Mouse (Mus musculus): ENCODE measurements at regions not wholly inside any gene's neighbourhood (a gene's known extent, or its start where the extent isn't known, plus 50 kb on each side); places are given as distances from the start of the nearest gene placed in this dataset.
A peak's percentile ranks its signal among the peaks of the same experiment; 100 is the strongest.

DNA sequence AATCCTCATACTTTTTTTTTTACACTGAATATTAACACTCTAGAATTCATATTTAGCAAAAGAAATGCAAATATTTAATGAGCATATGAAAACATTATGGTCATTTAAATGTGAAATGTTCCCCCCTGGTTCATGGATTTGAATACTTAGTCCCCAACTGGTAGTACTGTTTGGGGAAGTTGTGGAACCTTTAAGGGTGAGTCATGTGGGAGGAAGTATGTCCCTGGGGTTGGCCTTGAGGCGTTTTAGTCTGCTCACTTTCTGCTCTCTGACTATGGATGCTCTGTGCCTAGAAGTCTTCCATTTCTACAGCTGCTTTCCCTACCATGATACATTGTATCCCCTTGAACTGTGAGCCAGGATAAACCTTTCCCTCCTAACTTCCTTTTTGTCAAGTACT lies 106.1 kb upstream of the Gm6657 start:
- H3K27me3 ChIP-seq (ENCODE audit: control insufficient read depth, insufficient read depth, low read length) = no peaks in the 10 kb centered on the region
- no peak overlapping the region for H3K4me3 ChIP-seq (replicated peaks; ENCODE audit: low read depth, low read length)
- ATAC-seq (ENCODE audit: low FRiP score, low TSS enrichment) = no peak
- no peak overlapping the region for H3K27ac ChIP-seq (replicated peaks; ENCODE audit: low read depth, low read length)
- no peaks in the 10 kb centered on the region for H3K9me3 ChIP-seq (ENCODE audit: control insufficient read depth, low read length)
- no peaks in the 10 kb centered on the region for H3K4me1 ChIP-seq (ENCODE audit: control insufficient read depth, insufficient read depth, low read length)
- DNase-seq = no peak
- H3K4me2 ChIP-seq (ENCODE audit: low read length) = no peak overlapping the region
- H3K36me3 ChIP-seq (ENCODE audit: control insufficient read depth, insufficient read depth, low read length) = no peaks in the 10 kb centered on the region
- 66% methylated on average over 1 of the region's 1 CpGs for WGBS
- no peak overlapping the region for H3K9ac ChIP-seq (replicated peaks; ENCODE audit: low read length)

DNA sequence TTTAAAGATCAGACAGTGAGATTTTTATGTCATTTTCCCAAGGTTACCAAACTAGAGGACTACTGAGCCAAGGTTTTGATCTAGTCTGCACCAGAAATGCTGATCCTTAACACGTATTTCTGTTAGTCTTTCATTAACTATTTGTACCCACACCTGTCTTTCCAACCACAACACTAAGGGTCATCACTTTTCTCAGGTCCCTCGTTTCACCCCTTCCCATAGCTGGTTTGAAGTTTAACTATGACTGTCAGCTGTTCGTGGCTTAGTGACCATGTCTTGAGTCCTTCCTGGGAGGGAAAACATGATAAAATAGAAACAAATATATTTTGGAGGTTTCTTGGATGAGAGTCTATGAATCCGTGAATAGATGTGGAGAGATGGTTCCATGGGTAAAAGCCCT lies 99.6 kb upstream of the Gm6657 start:
- no peak for ATAC-seq (ENCODE audit: low FRiP score, low TSS enrichment)
- no peak overlapping the region for H3K4me2 ChIP-seq (ENCODE audit: low read length)
- H3K9me3 ChIP-seq (ENCODE audit: control insufficient read depth, low read length) = no peaks in the 10 kb centered on the region
- no peak overlapping the region for H3K4me3 ChIP-seq (replicated peaks; ENCODE audit: low read depth, low read length)
- 88% methylated on average over 4 of the region's 4 CpGs for WGBS
- DNase-seq = no peak
- H3K36me3 ChIP-seq (ENCODE audit: control insufficient read depth, insufficient read depth, low read length) = no peaks in the 10 kb centered on the region
- H3K27me3 ChIP-seq (ENCODE audit: control insufficient read depth, insufficient read depth, low read length) = no peaks in the 10 kb centered on the region
- 0 out of 2 replicates have a peak, but pooled peaks cover 2% of the 10 kb centered on the region for H3K4me1 ChIP-seq (ENCODE audit: control insufficient read depth, insufficient read depth, low read length)
- no peak overlapping the region for H3K27ac ChIP-seq (replicated peaks; ENCODE audit: low read depth, low read length)
- H3K9ac ChIP-seq (replicated peaks; ENCODE audit: low read length) = no peak overlapping the region

DNA sequence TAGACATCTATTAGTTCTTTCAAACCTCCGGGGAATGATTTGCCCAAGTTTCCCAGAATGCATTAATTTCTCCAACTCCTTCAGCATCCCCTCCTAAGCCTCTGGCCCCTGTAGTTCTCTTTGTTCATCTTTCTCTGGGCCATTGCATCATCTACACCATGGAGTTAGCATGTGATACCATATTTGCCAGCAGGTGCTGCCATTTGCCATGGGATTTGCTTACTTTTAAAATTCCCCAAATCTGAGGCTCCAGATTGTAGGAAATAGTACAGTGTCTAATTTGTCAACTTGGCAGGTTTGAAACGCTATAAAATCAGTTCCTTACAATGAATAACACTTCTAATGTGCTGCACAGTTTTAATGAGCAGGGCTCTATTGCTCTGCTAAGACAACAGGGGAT lies 98.7 kb upstream of the Gm6657 start:
- Histone ChIP-seq H3K27me3 (ENCODE audit: control insufficient read depth, insufficient read depth, low read length) (no peaks in the 10 kb centered on the region), H3K9ac (replicated peaks; ENCODE audit: low read length) (no peak overlapping the region), H3K4me2 (ENCODE audit: low read length) (no peak overlapping the region), H3K4me1 (ENCODE audit: control insufficient read depth, insufficient read depth, low read length) (0 out of 2 replicates have a peak, but pooled peaks cover 7% of the 10 kb centered on the region), H3K36me3 (ENCODE audit: control insufficient read depth, insufficient read depth, low read length) (no peaks in the 10 kb centered on the region), H3K27ac (replicated peaks; ENCODE audit: low read depth, low read length) (no peak overlapping the region), H3K4me3 (replicated peaks; ENCODE audit: low read depth, low read length) (no peak overlapping the region), H3K9me3 (ENCODE audit: control insufficient read depth, low read length) (no peaks in the 10 kb centered on the region)
- WGBS = 79% methylated on average over 2 of the region's 2 CpGs
- ATAC-seq (ENCODE audit: low FRiP score, low TSS enrichment) (no peak), DNase-seq (peak; percentile 38)

DNA sequence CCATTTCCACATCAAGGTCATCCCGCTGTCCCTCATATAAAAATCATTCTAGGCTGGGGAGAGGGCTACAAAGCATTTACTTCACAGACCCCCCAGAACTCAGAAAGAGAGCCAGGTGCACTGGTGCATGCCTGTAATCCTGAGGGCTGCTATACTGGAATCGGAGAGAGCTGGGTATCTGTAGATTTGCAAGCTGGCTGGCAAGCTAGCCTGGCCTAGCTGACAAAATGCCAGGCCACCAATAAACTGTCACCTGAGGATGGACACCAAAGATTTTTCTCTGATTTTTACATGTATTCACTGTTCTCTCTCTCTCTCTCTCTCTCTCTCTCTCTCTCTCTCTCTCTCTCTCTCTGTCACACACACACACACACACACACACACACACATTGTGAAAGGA lies 98.1 kb upstream of the Gm6657 start:
- 81% methylated on average over 2 of the region's 2 CpGs for WGBS
- DNase-seq (no peak), ATAC-seq (ENCODE audit: low FRiP score, low TSS enrichment) (no peak)
- Histone ChIP-seq H3K27ac (replicated peaks; ENCODE audit: low read depth, low read length) (no peak overlapping the region), H3K4me1 (ENCODE audit: control insufficient read depth, insufficient read depth, low read length) (0 out of 2 replicates have a peak, but pooled peaks cover 7% of the 10 kb centered on the region), H3K27me3 (ENCODE audit: control insufficient read depth, insufficient read depth, low read length) (no peaks in the 10 kb centered on the region), H3K36me3 (ENCODE audit: control insufficient read depth, insufficient read depth, low read length) (no peaks in the 10 kb centered on the region), H3K9me3 (ENCODE audit: control insufficient read depth, low read length) (no peaks in the 10 kb centered on the region), H3K4me2 (ENCODE audit: low read length) (no peak overlapping the region), H3K9ac (replicated peaks; ENCODE audit: low read length) (no peak overlapping the region), H3K4me3 (replicated peaks; ENCODE audit: low read depth, low read length) (no peak overlapping the region)

DNA sequence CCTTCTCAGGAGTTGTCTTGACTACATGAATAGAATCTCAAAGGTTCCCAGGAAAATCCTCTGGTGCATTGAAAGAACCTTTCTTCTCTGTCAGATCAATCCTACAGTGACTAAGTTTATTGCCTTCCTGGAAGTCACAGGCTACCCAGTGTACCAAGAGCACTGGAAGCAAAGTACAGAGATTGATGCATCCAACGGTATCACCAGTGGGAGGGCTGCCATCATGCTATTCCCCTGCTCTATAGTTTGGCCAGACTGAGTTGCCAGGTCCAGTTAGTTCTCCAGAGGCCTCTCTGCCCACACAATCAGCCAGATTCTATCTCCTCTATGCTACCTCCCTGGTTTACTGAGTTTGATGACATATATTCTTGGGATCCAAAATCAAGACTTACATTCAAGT lies 96.9 kb upstream of the Gm6657 start:
- Histone ChIP-seq H3K27ac (replicated peaks; ENCODE audit: low read depth, low read length) (no peak overlapping the region), H3K4me2 (ENCODE audit: low read length) (no peak overlapping the region), H3K9ac (replicated peaks; ENCODE audit: low read length) (no peak overlapping the region), H3K27me3 (ENCODE audit: control insufficient read depth, insufficient read depth, low read length) (no peaks in the 10 kb centered on the region), H3K4me1 (ENCODE audit: control insufficient read depth, insufficient read depth, low read length) (0 out of 2 replicates have a peak, but pooled peaks cover 7% of the 10 kb centered on the region), H3K9me3 (ENCODE audit: control insufficient read depth, low read length) (no peaks in the 10 kb centered on the region), H3K4me3 (replicated peaks; ENCODE audit: low read depth, low read length) (no peak overlapping the region), H3K36me3 (ENCODE audit: control insufficient read depth, insufficient read depth, low read length) (no peaks in the 10 kb centered on the region)
- no peak for DNase-seq
- no peak for ATAC-seq (ENCODE audit: low FRiP score, low TSS enrichment)
- 52% methylated on average over 1 of the region's 1 CpGs for WGBS

DNA sequence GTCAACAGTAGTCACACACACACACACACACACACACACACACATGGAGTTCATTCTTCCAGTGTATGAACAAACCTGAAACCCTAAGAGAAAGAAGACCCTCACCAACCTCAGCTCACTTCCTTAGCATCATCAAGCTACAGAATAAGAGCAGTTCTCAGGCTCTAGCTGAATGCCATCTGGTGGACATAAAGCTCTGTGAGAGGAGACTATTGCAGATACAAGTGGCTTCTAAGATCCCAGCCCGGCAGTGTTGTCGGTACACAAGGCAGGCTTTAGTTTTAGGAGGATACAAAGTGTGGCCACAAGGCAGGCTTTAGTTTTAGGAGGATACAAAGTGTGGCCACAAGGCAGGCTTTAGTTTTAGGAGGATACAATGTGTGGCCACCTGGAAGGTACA lies 96.3 kb upstream of the Gm6657 start:
- Histone ChIP-seq H3K9ac (replicated peaks; ENCODE audit: low read length) (no peak overlapping the region), H3K9me3 (ENCODE audit: control insufficient read depth, low read length) (no peaks in the 10 kb centered on the region), H3K36me3 (ENCODE audit: control insufficient read depth, insufficient read depth, low read length) (no peaks in the 10 kb centered on the region), H3K27me3 (ENCODE audit: control insufficient read depth, insufficient read depth, low read length) (no peaks in the 10 kb centered on the region), H3K4me1 (ENCODE audit: control insufficient read depth, insufficient read depth, low read length) (0 out of 2 replicates have a peak, but pooled peaks cover 7% of the 10 kb centered on the region), H3K4me3 (replicated peaks; ENCODE audit: low read depth, low read length) (no peak overlapping the region), H3K27ac (replicated peaks; ENCODE audit: low read depth, low read length) (no peak overlapping the region), H3K4me2 (ENCODE audit: low read length) (no peak overlapping the region)
- DNase-seq (no peak), ATAC-seq (ENCODE audit: low FRiP score, low TSS enrichment) (no peak)
- 84% methylated on average over 2 of the region's 2 CpGs for WGBS

DNA sequence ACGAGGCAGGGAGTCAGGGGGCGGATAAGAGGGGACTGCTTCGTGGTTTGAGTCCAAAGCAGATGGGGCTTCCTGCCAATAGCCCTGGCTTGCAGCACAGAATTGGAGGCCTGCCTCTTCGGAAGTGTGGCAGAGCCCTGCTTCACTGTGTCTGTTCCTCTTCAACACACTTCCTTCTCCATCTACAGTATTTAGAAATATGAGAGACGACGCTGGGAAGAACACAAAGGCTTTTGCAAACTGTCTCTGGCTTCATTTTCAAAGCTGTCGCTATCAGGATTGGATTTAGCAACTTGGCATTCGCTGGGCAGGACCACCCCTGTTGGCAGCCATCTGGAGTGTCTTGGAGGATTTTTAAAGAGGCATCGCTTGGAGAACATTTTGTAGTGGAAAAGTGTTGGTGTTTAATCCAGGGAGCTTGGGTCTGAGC lies 95.3 kb upstream of the Gm6657 start:
- 0 out of 2 replicates have a peak, but pooled peaks cover 7% of the 10 kb centered on the region for H3K4me1 ChIP-seq (ENCODE audit: control insufficient read depth, insufficient read depth, low read length)
- no peak overlapping the region for H3K9ac ChIP-seq (replicated peaks; ENCODE audit: low read length)
- H3K27me3 ChIP-seq (ENCODE audit: control insufficient read depth, insufficient read depth, low read length) = no peaks in the 10 kb centered on the region
- no peak for ATAC-seq (ENCODE audit: low FRiP score, low TSS enrichment)
- H3K4me3 ChIP-seq (replicated peaks; ENCODE audit: low read depth, low read length) = no peak overlapping the region
- H3K4me2 ChIP-seq (ENCODE audit: low read length) = no peak overlapping the region
- no peaks in the 10 kb centered on the region for H3K9me3 ChIP-seq (ENCODE audit: control insufficient read depth, low read length)
- DNase-seq = peak; percentile 54
- no peaks in the 10 kb centered on the region for H3K36me3 ChIP-seq (ENCODE audit: control insufficient read depth, insufficient read depth, low read length)
- WGBS = 58% methylated on average over 9 of the region's 9 CpGs
- no peak overlapping the region for H3K27ac ChIP-seq (replicated peaks; ENCODE audit: low read depth, low read length)

DNA sequence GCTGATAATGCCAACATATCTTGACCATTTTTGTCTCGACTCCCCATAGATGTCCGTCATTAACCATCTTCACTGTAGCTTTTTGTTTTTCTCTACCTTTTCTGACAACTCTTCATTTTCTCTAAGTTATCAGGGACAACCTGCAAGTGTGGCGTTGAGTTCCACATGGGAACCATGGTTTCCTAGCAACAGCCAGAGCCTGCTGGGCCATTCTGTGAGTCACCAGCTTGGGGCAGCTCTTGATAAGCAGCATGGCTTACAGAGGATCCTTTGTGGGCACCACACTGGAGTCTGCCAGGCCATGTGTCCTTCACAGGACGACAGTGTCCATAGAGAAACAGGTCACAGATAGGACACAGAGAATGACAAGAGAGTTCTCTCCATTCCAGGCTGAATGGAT lies 94.3 kb upstream of the Gm6657 start:
- no peak overlapping the region for H3K9ac ChIP-seq (replicated peaks; ENCODE audit: low read length)

DNA sequence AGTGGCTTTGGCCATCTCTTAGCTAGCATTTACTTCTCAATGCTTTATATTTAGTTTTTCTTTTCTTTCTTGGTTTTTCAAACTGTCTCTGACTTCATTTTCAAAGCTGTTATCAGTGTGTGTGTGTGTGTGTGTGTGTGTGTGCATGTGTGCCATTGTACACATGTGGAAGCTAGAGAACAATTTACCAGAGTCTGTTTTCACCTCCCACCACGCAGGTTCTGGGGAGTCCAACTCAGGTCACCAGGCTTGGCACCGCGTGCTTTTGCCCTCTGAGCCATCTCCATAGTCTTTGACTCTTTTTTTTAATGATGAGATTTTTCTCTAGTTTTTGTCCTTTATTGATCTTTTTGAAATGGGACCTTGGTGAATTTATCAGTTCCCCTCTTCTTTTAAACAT lies 93.3 kb upstream of the Gm6657 start:
- WGBS = 94% methylated on average over 3 of the region's 3 CpGs
- H3K4me3 ChIP-seq (replicated peaks; ENCODE audit: low read depth, low read length) = no peak overlapping the region
- no peaks in the 10 kb centered on the region for H3K9me3 ChIP-seq (ENCODE audit: control insufficient read depth, low read length)
- no peak overlapping the region for H3K4me2 ChIP-seq (ENCODE audit: low read length)
- H3K27ac ChIP-seq (replicated peaks; ENCODE audit: low read depth, low read length) = no peak overlapping the region
- H3K9ac ChIP-seq (replicated peaks; ENCODE audit: low read length) = no peak overlapping the region
- DNase-seq (no peak), ATAC-seq (ENCODE audit: low FRiP score, low TSS enrichment) (no peak)
- no peaks in the 10 kb centered on the region for H3K36me3 ChIP-seq (ENCODE audit: control insufficient read depth, insufficient read depth, low read length)
- no peaks in the 10 kb centered on the region for H3K27me3 ChIP-seq (ENCODE audit: control insufficient read depth, insufficient read depth, low read length)
- 0 out of 2 replicates have a peak, but pooled peaks cover 7% of the 10 kb centered on the region for H3K4me1 ChIP-seq (ENCODE audit: control insufficient read depth, insufficient read depth, low read length)

More for the DNA sequence above, 94.3 kb upstream of the Gm6657 start:
- ATAC-seq (ENCODE audit: low FRiP score, low TSS enrichment) (no peak), DNase-seq (peak; percentile 41)
- H3K9me3 ChIP-seq (ENCODE audit: control insufficient read depth, low read length) = no peaks in the 10 kb centered on the region
- H3K4me2 ChIP-seq (ENCODE audit: low read length) = no peak overlapping the region
- H3K27ac ChIP-seq (replicated peaks; ENCODE audit: low read depth, low read length) = no peak overlapping the region
- no peaks in the 10 kb centered on the region for H3K36me3 ChIP-seq (ENCODE audit: control insufficient read depth, insufficient read depth, low read length)
- H3K4me3 ChIP-seq (replicated peaks; ENCODE audit: low read depth, low read length) = no peak overlapping the region
- no peaks in the 10 kb centered on the region for H3K27me3 ChIP-seq (ENCODE audit: control insufficient read depth, insufficient read depth, low read length)
- WGBS = 55% methylated on average over 4 of the region's 4 CpGs
- H3K4me1 ChIP-seq (ENCODE audit: control insufficient read depth, insufficient read depth, low read length) = 0 out of 2 replicates have a peak, but pooled peaks cover 7% of the 10 kb centered on the region

Measured in midbrain, embryonic 14.5 days (tissue).